Mouse (Mus musculus): ENCODE results near the gene Gm10382. TPM values are rescaled to one million over a fixed set of nuclear protein-coding genes. Genes with fewer than 3 reads are reported as not detected.
"Not testable (repeated sequence)": the region's sequence is repeated elsewhere in the genome, so short reads cannot be mapped to it uniquely, and the experiment has no call there.

Gm10382 gene
- total and polyA plus RNA-seq, 3 experiments, result 0.65 to 0.96 TPM; not detected in 1

- Histone ChIP-seq H3K27ac (ENCODE audit: control insufficient read depth, low read depth, low read length) (peak overlapping the region; percentile 69), H3K79me2 (ENCODE audit: control insufficient read depth, insufficient read depth, low read length, poor library complexity) (peaks cover 16% of the 10 kb centered on the region), H3K4me3 (ENCODE audit: control insufficient read depth in 1 of 2, insufficient read depth in 1 of 2, low read depth in 2 of 2, low read length in 2 of 2) (peak overlapping the region; percentile 40 to 69), H3K9ac (ENCODE audit: control insufficient read depth, low read depth, low read length, poor library complexity, severe bottlenecking) (0 out of 2 replicates have a peak overlapping the region, but pooled peaks have one; percentile 24)
- H3K9me3 ChIP-seq (replicated peaks; ENCODE audit: insufficient read depth, low read length); H3K4me1 ChIP-seq (ENCODE audit: control insufficient read depth in 1 of 2, insufficient read depth in 2 of 2, low read length in 2 of 2); H3K27me3 ChIP-seq (ENCODE audit: control insufficient read depth in 1 of 2, insufficient read depth in 2 of 2, low read length in 2 of 2); H3K36me3 ChIP-seq (ENCODE audit: control insufficient read depth in 1 of 2, insufficient read depth in 2 of 2, low read length in 2 of 2): not testable (repeated sequence)
- TF ChIP-seq GATA1 (IDR thresholded peaks at IDR 0.05; ENCODE audit: low read depth, low read length) (0 out of 2 replicates have a peak, but pooled peaks have one; percentile 1), TBP (IDR thresholded peaks at IDR 0.05; ENCODE audit: low read depth, low read length) (0 out of 2 replicates have a peak, but pooled peaks have one; percentile 8), CTCF (IDR thresholded peaks at IDR 0.05 in 2 of 3, conservative IDR thresholded peaks at IDR 0.05 in 1 of 3; ENCODE audit: control insufficient read depth in 1 of 3, insufficient read depth in 1 of 3, low read depth in 2 of 3, low read length in 3 of 3, poor library complexity in 1 of 3, severe bottlenecking in 1 of 3) (peak; percentile 33 to 50 (median 45); a peak in 5 of 6 replicates), ZNF384 (IDR thresholded peaks at IDR 0.05; ENCODE audit: low read depth, low read length) (0 out of 2 replicates have a peak, but pooled peaks have one; percentile 11)
- peak; percentile 69 for DNase-seq (ENCODE audit: low read depth, low spot score)
Measured at GRCm38 (mm10) chr5:125434347-125434746, 45.2 kb downstream of the Gm10382 start.

Other genes starting within 250 kb of the Gm10382 start
- 5.0 and 7.7 TPM in 2 replicates for gene Ncor2, start 210.1 kb upstream of the Gm10382 start, total RNA-seq (2012; rRNA removed)
- 10 to 100 TPM in 1 of 2 experiments, not detected in 1; 46.8 TPM for gene Ncor2, start 210.1 kb upstream of the Gm10382 start, polyA plus RNA-seq (2012; ENCODE audit: insufficient read depth in 1 of 2, insufficient read length in 2 of 2, low read depth in 1 of 2, low replicate concordance in 2 of 2, missing spikeins in 1 of 2)
- gene Scarb1, start 48.2 kb upstream of the Gm10382 start, total RNA-seq (2012; rRNA removed), result 51.4 and 53.1 TPM in 2 replicates
- 10 to 100 TPM in 1 of 2 experiments, not detected in 1; 98.3 TPM for gene Scarb1, start 48.2 kb upstream of the Gm10382 start, polyA plus RNA-seq (2012; ENCODE audit: insufficient read depth in 1 of 2, insufficient read length in 2 of 2, low read depth in 1 of 2, low replicate concordance in 2 of 2, missing spikeins in 1 of 2)
- gene Ubc, start 880 bp downstream of the Gm10382 start, total RNA-seq (2012; rRNA removed), result 511 and 526 TPM in 2 replicates
- 1,000 to 10,000 TPM in 1 of 2 experiments, 100 to 1,000 TPM in 1; 113 to 1,075 TPM for gene Ubc, start 880 bp downstream of the Gm10382 start, polyA plus RNA-seq (2012; ENCODE audit: insufficient read depth in 1 of 2, insufficient read length in 2 of 2, low read depth in 1 of 2, low replicate concordance in 2 of 2, missing spikeins in 1 of 2)
- 26.0 and 27.4 TPM in 2 replicates for gene Dhx37, start 44.8 kb downstream of the Gm10382 start, total RNA-seq (2012; rRNA removed)
- gene Dhx37, start 44.8 kb downstream of the Gm10382 start, polyA plus RNA-seq (2012; ENCODE audit: insufficient read depth in 1 of 2, insufficient read length in 2 of 2, low read depth in 1 of 2, low replicate concordance in 2 of 2, missing spikeins in 1 of 2), result 100 to 1,000 TPM in 1 of 2 experiments, 10 to 100 TPM in 1; 55.3 to 549 TPM
- 87.6 and 88.6 TPM in 2 replicates for gene Bri3bp, start 52.2 kb downstream of the Gm10382 start, total RNA-seq (2012; rRNA removed)
- gene Bri3bp, start 52.2 kb downstream of the Gm10382 start, polyA plus RNA-seq (2012; ENCODE audit: insufficient read depth in 1 of 2, insufficient read length in 2 of 2, low read depth in 1 of 2, low replicate concordance in 2 of 2, missing spikeins in 1 of 2), result 100 to 1,000 TPM in 1 of 2 experiments, 10 to 100 TPM in 1; 73.7 to 264 TPM
- gene Aacs, start 86.5 kb downstream of the Gm10382 start, total RNA-seq (2012; rRNA removed), result 32.8 and 34.9 TPM in 2 replicates
- 10 to 100 TPM in 1 of 2 experiments, not detected in 1; 79.5 TPM for gene Aacs, start 86.5 kb downstream of the Gm10382 start, polyA plus RNA-seq (2012; ENCODE audit: insufficient read depth in 1 of 2, insufficient read length in 2 of 2, low read depth in 1 of 2, low replicate concordance in 2 of 2, missing spikeins in 1 of 2)
- not detected in 2 replicates for gene Tmem132b, start 142.5 kb downstream of the Gm10382 start, total RNA-seq (2012; rRNA removed)
- not detected for gene Tmem132b, start 142.5 kb downstream of the Gm10382 start, polyA plus RNA-seq (2012; ENCODE audit: insufficient read depth in 1 of 2, insufficient read length in 2 of 2, low read depth in 1 of 2, low replicate concordance in 2 of 2, missing spikeins in 1 of 2)

Data from MEL (cell line).